Mouse (Mus musculus): ENCODE measurements at regions not wholly inside any gene's neighbourhood (a gene's known extent, or its start where the extent isn't known, plus 50 kb on each side); places are given as distances from the start of the nearest gene placed in this dataset.

- no peaks in the 10 kb centered on the region for H3K36me3 ChIP-seq (replicated peaks)
- DNase-seq (ENCODE audit: low spot score) = no peak
- H3K9me3 ChIP-seq = no peaks in the 10 kb centered on the region
- H3K27ac ChIP-seq (replicated peaks) = no peak overlapping the region
- H3K4me1 ChIP-seq = peaks cover 24% of the 10 kb centered on the region
- H3K27me3 ChIP-seq (replicated peaks; ENCODE audit: low read depth, poor library complexity, severe bottlenecking) = peaks cover 4% of the 10 kb centered on the region; the same call in 1 of the 2 replicates
- 46% methylated on average over 9 of the region's 9 CpGs for WGBS
- H3K4me3 ChIP-seq = no peak overlapping the region
These were observed 52.4 kb upstream of the Zeb2 start for GRCm38 (mm10) chr2:45169429-45170070.

DNA sequence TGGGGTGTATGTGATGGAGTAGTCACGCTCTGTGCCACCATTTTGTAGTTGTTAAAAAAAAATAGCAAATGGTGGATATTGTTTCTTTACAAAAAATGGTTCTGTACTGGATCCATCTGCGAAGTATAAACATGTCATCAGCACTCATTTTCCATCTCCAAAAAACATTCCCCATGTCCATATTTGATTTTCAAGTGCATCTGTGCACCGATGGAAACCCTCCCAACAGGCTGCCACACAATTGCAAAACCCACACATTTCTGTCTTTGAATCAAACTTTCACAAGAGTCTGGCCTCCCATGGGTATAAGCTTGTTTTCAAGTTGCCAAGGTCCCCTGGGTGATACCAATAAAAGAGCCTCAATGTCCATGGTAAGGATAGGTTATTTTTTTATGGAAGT, 51.4 kb upstream of the Zeb2 start:
- no peak overlapping the region for H3K27ac ChIP-seq (replicated peaks)
- no peaks in the 10 kb centered on the region for H3K9me3 ChIP-seq
- H3K36me3 ChIP-seq (replicated peaks) = no peaks in the 10 kb centered on the region
- H3K4me1 ChIP-seq = peaks cover 24% of the 10 kb centered on the region
- no peak for DNase-seq (ENCODE audit: low spot score)
- WGBS = 93% methylated on average over 3 of the region's 3 CpGs
- peaks cover 4% of the 10 kb centered on the region; the same call in 1 of the 2 replicates for H3K27me3 ChIP-seq (replicated peaks; ENCODE audit: low read depth, poor library complexity, severe bottlenecking)
- no peak overlapping the region for H3K4me3 ChIP-seq

All from embryonic facial prominence, embryonic 10.5 days (tissue).